Mouse (Mus musculus) ovary, postnatal 10 days (tissue): Measurements from ENCODE around the gene Ccdc71l.
A peak's percentile ranks its signal among the peaks of the same experiment; 100 is the strongest.

ENCODE experiments used
- DNase-seq: peaks from one replicate; pipeline ENCODE4 v3.0.0; 2022; ENCODE audit warnings: low spot score

Ccdc71l gene

GRCm38 (mm10) chr12:32378528-32379295 lies at the start of gene Ccdc71l:
Gene Ccdc71l (plus strand): TSS chr12:32378704.
- DNase-seq: peak; percentile 52

DNA sequence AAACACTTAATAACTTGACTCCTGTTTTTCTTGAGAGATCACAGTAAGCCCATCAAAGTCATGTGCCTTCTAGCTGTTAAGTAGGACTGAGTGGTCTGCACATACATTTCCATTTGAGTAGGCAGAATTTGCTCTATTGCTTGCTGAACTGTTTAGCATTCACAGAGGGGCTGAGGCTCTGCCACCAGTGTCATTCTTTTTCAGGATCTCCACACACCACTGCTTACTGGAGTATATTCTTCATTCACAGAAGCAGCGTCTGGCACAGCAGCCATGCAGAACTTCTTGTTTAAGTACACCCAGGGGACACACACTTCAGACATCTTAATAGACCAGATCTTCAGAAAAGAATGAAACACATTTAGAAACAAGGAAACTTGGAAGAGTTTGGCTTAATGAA lies 39.4 kb upstream of the Ccdc71l start:
- DNase-seq: no peak

DNA sequence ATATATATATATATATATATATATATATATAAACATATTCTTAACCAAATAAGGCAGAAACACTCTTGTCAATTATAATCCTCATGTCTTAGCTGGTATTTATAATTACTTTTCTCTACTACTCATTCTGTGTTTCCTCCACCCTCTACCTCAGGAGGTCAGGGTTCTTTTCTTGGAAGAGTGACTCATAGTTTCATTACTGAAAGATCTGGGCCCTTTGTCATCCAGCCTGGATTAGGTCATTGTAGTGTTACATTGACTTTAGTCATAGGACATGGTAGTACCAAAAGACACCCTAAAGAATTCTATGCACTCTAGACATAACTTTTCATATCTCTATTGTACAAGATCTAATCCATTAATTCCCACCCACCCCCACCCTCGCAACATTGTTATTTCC lies 35.0 kb upstream of the Ccdc71l start:
- no peak for DNase-seq

- no peak for DNase-seq
Observed at GRCm38 (mm10) chr12:32346121-32346520, 32.4 kb upstream of the Ccdc71l start.

DNA sequence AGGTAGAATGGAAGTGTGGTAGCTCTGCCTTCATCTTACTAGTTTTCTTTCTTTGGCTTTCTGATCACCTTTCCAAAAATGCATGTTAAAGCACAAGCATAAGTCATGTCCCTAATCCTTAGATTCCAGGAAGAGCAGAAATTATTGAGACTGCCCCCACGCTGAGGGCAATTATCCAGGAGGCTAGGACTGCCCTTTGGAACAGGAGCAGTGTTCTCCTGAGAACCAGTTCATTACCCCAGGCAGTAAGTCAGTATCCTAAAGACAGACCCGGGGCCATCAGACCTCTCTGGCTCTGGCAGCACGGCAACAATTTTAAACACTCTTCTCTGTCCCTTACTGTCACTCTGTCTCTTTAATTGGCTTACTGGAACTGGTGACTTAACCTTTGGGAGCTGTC lies 30.0 kb upstream of the Ccdc71l start:
- no peak for DNase-seq

DNA sequence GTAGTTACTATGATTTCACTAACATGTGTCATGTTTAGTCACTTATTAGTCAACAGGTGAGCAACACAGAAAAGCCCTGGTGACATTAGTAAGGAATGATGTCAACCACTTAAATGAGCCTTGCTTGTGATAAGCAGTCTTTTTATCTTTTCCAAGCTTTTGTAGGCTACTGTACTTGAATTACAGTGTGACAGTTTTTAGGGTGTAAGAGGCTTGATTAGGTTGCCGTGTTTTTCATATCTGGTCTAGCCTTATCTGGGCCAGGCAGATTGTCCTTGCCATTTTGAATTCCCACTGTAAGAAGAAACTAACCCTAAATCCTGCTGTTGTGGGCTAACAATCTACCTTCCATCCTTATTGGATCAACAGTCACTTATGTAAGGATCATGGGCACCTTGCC lies 26.6 kb upstream of the Ccdc71l start:
- DNase-seq: no peak

DNA sequence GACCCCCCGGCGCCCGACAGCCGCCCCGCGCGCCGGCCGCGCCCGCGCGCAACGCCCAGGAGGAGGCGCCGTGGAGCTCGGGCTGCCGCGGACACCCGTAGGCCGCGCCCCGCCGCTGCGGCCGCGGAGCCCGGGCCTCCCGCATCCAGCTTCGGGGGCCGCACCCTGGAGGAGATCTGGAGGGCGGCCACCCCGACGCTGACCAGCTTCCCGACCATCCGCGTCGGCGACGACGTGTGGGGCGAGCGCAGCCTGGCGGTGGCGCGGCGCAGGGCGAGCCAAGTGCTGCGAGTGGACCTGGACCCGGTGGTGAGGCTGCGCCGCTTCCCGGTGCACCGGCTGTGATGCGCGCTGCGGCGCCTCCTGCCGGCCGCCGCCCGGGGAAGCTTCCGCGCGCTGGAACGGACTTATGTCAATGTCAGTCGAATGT lies 807 bp downstream of the Ccdc71l start:
- peak; percentile 70 for DNase-seq

DNA sequence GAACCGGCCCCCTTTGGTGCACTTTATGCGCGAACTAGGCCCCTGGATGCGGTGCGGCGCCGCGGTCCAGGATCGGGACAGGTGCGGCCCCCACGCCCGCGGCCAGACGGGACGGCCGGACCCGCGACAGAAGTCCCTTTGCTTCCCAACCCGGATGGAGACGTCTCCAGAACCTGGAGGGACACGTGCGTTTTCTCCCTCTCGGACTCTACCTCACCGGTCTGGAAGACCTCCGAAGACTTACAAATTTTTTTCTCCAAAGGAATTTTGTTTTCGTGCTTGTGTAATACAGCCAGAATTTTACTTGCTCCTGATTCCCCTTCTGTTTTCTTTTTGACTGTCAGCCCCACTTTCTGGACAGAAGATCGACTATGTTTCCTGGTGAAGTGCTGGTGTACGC lies 1.2 kb downstream of the Ccdc71l start:
- DNase-seq: no peak

- no peak for DNase-seq
Observed at GRCm38 (mm10) chr12:32380457-32380856, 2.0 kb downstream of the Ccdc71l start.

DNA sequence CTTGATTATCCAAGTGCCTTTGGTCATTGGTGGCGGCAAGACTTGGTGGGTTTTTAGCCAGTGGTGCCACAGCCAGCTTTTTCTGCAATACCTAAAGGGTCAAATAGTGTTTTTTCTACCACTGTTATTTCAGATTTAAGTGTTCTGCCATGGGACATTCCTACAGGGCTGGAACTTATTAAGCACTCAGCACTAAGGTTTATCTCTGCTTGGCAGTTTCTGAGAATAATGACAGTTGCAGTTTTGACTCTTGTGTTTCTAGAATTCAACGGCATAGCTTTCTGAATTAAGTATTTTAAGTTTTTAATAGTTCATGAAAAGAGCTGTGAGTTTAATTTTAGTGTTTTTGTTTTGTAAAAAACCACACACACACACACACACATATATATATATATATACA lies 2.5 kb downstream of the Ccdc71l start:
- DNase-seq: no peak

GRCm38 (mm10) chr12:32419537-32419936 lies 41.0 kb downstream of the Ccdc71l start:
- DNase-seq: no peak

DNA sequence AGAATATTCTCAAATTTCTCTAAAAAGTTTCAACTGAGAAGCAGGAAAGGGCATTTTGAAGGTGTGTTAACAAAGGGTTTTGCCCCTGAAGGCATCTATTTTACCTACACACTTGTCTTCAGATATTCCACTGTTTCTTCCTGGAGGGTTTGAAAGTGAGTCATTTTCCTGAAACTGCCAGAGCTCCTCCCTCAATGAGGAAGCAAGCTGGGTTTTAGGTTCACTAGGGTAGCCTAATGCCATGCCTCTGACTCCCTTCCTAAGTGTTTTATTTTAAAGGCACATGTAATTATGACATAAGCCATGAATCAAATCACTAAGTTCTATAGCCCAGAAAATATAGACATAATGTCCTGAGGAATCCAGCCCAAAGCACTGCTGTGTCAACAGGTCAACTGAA lies 49.3 kb downstream of the Ccdc71l start:
- no peak for DNase-seq

DNA sequence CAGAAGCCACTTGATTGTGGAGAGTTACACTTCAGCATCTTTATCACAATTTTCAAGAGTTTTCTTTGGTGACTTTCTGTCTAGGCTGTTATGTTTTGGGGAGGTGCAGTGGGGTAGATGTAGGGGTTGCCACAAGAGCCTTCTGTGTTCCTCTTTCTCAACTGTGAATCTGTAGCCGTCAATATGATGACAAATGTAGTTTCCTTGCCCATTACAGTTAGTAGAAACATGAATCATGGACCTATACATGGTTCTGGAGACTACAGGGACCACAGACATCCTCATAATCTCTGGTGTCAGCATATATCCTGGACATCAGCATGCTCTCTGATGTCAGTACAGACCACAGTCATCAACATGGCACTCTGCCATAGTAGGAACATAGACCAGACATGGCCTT lies 52.5 kb downstream of the Ccdc71l start:
- DNase-seq: no peak
